Mouse (Mus musculus): ENCODE data around the gene Gm45713. TPM values are rescaled to one million over a fixed set of nuclear protein-coding genes. Genes with fewer than 3 reads are reported as not detected.

The Gm45713 gene
- 0.72 and 0.81 TPM in 2 replicates for polyA plus RNA-seq (2014; fragmentation: Nextera tagmentation; extraction: Ambion mirVana)

- H3K27ac ChIP-seq (ENCODE audit: low read depth) = no peak within 1 kb of the TSS
Observed at GRCm38 (mm10) chr7:45135993-45136567, at the start of gene Gm45713, which contains the start of gene Flt3l. Gene Gm45713 (minus strand): TSS chr7:45136231. Gene Flt3l (minus strand): TSS chr7:45136432.

GRCm38 (mm10) chr7:45183672-45184071 is 47.6 kb upstream of the Gm45713 start:
- 64% methylated on average over 7 of the region's 7 CpGs for WGBS
- H3K4me3 ChIP-seq (ENCODE audit: low read depth, low read length) = no peak overlapping the region
- DNase-seq (ENCODE audit: low spot score) (no peak), ATAC-seq (replicated peaks; ENCODE audit: low FRiP score, low TSS enrichment, low read depth) (no peak)
- H3K4me1 ChIP-seq (replicated peaks; ENCODE audit: control insufficient read depth, insufficient read depth, low read length) = peaks cover 4% of the 10 kb centered on the region; the same call in 1 of the 2 replicates
- no peak overlapping the region for H3K9ac ChIP-seq (ENCODE audit: low read length)
- H3K27ac ChIP-seq (ENCODE audit: low read depth) = no peak overlapping the region
- H3K27me3 ChIP-seq (replicated peaks; ENCODE audit: control insufficient read depth, insufficient read depth, low read length) = peaks cover 94% of the 10 kb centered on the region
- H3K4me2 ChIP-seq (ENCODE audit: low read length) = no peak overlapping the region
- no peaks in the 10 kb centered on the region for H3K36me3 ChIP-seq (ENCODE audit: control insufficient read depth, insufficient read depth, low read length)
- H3K9me3 ChIP-seq (ENCODE audit: control insufficient read depth, low read length) = no peaks in the 10 kb centered on the region

More at GRCm38 (mm10) chr7:45135993-45136567, at the start of gene Gm45713, which contains the start of gene Flt3l:
- Histone ChIP-seq H3K36me3 (ENCODE audit: control insufficient read depth, insufficient read depth, low read length) (no peaks in the 10 kb centered on the region; the same call in 1 of the 2 replicates), H3K27me3 (replicated peaks; ENCODE audit: control insufficient read depth, insufficient read depth, low read length) (no peaks in the 10 kb centered on the region), H3K9me3 (ENCODE audit: control insufficient read depth, low read length) (no peaks in the 10 kb centered on the region), H3K4me1 (replicated peaks; ENCODE audit: control insufficient read depth, insufficient read depth, low read length) (no peaks in the 10 kb centered on the region), H3K4me2 (ENCODE audit: low read length) (peak within 1 kb of the TSS; percentile 68), H3K9ac (ENCODE audit: low read length) (peak within 1 kb of the TSS; percentile 52), H3K4me3 (ENCODE audit: low read depth, low read length) (peak within 1 kb of the TSS; percentile 57)
- WGBS = 3% methylated on average over 29 of the region's 29 CpGs
- ATAC-seq (replicated peaks; ENCODE audit: low FRiP score, low TSS enrichment, low read depth) (peak; percentile 84), DNase-seq (ENCODE audit: low spot score) (peak; percentile 95)

GRCm38 (mm10) chr7:45182606-45183005 is 46.6 kb upstream of the Gm45713 start:
- H3K9me3 ChIP-seq (ENCODE audit: control insufficient read depth, low read length) = no peaks in the 10 kb centered on the region
- peak overlapping the region; percentile 56 for H3K4me2 ChIP-seq (ENCODE audit: low read length)
- DNase-seq (ENCODE audit: low spot score) (no peak), ATAC-seq (replicated peaks; ENCODE audit: low FRiP score, low TSS enrichment, low read depth) (peak; percentile 17; the same call in 1 of the 2 replicates)
- H3K27ac ChIP-seq (ENCODE audit: low read depth) = no peak overlapping the region
- H3K36me3 ChIP-seq (ENCODE audit: control insufficient read depth, insufficient read depth, low read length) = no peaks in the 10 kb centered on the region
- peaks cover 4% of the 10 kb centered on the region; the same call in 1 of the 2 replicates for H3K4me1 ChIP-seq (replicated peaks; ENCODE audit: control insufficient read depth, insufficient read depth, low read length)
- 0 out of 2 replicates have a peak overlapping the region, but pooled peaks have one; percentile 21 for H3K9ac ChIP-seq (ENCODE audit: low read length)
- 17% methylated on average over 11 of the region's 11 CpGs for WGBS
- peaks cover 97% of the 10 kb centered on the region for H3K27me3 ChIP-seq (replicated peaks; ENCODE audit: control insufficient read depth, insufficient read depth, low read length)
- peak overlapping the region; percentile 28 for H3K4me3 ChIP-seq (ENCODE audit: low read depth, low read length)

DNA sequence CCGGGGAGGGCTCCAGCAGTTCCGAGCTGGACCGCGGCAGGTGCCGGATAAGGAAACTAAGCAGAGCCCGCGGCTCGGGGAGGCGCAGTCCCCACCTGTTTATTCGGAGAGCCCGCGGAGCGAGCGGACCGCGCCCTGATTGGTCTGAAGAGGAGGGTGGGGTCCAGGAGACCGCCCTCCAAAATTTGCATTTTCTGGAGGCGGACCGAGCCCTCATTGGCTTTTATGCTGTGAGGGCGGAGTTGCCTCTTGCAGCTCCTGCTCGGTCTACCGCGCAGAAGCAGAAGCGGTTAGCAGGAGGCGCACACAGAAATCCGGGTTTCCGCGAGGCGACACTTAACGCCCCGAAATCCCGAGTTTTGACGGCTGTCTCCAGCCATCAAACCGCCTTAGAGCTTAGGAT is 46.2 kb upstream of the Gm45713 start:
- no peak overlapping the region for H3K27ac ChIP-seq (ENCODE audit: low read depth)
- peak; percentile 85 for ATAC-seq (replicated peaks; ENCODE audit: low FRiP score, low TSS enrichment, low read depth)
- 0 out of 2 replicates have a peak overlapping the region, but pooled peaks have one; percentile 21 for H3K9ac ChIP-seq (ENCODE audit: low read length)
- peaks cover 4% of the 10 kb centered on the region; the same call in 1 of the 2 replicates for H3K4me1 ChIP-seq (replicated peaks; ENCODE audit: control insufficient read depth, insufficient read depth, low read length)
- peak overlapping the region; percentile 56 for H3K4me2 ChIP-seq (ENCODE audit: low read length)
- peak overlapping the region; percentile 28 for H3K4me3 ChIP-seq (ENCODE audit: low read depth, low read length)
- no peaks in the 10 kb centered on the region for H3K36me3 ChIP-seq (ENCODE audit: control insufficient read depth, insufficient read depth, low read length)
- H3K9me3 ChIP-seq (ENCODE audit: control insufficient read depth, low read length) = no peaks in the 10 kb centered on the region
- peak; percentile 90 for DNase-seq (ENCODE audit: low spot score)
- WGBS = under 1% methylated on average over 34 of the region's 34 CpGs
- peaks cover 100% of the 10 kb centered on the region for H3K27me3 ChIP-seq (replicated peaks; ENCODE audit: control insufficient read depth, insufficient read depth, low read length)

- Histone ChIP-seq H3K36me3 (ENCODE audit: control insufficient read depth, insufficient read depth, low read length) (no peaks in the 10 kb centered on the region), H3K9me3 (ENCODE audit: control insufficient read depth, low read length) (no peaks in the 10 kb centered on the region), H3K27ac (ENCODE audit: low read depth) (no peak overlapping the region), H3K4me2 (ENCODE audit: low read length) (no peak overlapping the region), H3K4me3 (ENCODE audit: low read depth, low read length) (no peak overlapping the region), H3K9ac (ENCODE audit: low read length) (no peak overlapping the region), H3K27me3 (replicated peaks; ENCODE audit: control insufficient read depth, insufficient read depth, low read length) (peaks cover 100% of the 10 kb centered on the region), H3K4me1 (replicated peaks; ENCODE audit: control insufficient read depth, insufficient read depth, low read length) (peaks cover 4% of the 10 kb centered on the region; the same call in 1 of the 2 replicates)
- ATAC-seq (replicated peaks; ENCODE audit: low FRiP score, low TSS enrichment, low read depth) = no peak
- DNase-seq (ENCODE audit: low spot score) = no peak
- WGBS = 7% methylated on average over 35 of the region's 35 CpGs
Observed at GRCm38 (mm10) chr7:45181540-45181939, 45.5 kb upstream of the Gm45713 start.

DNA sequence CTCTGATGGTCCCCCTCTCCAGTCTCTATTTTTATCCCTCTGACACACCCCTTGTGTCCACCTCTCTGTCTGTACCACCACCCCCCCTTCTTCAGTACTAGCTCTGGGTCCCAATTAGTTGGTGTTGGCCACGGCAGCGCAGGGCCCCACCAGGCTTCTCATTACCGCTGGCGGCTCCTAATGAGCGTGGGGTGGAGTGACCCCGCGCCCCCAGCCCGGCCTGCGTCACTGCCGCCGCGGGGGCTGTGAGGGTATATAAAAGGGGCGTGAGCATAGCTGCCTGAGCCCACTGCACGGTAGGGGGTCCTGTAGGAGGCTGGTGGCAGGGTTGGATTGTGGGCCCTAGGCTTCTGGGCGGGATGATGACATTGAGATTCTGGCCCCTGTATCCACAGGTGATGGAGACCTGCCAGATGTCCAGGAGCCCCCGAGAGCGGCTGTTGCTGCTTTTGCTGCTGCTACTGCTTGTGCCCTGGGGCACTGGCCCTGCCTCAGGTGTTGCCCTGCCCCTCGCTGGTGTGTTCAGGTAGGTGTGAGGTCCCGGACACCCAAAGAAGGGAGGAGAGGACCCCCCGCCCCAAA is 45.0 kb upstream of the Gm45713 start, which contains the start of gene Pth2:
Gene Pth2, plus strand, starts transcription at position 100 of the 582 bp plus-strand sequence.
- Histone ChIP-seq H3K4me3 (ENCODE audit: low read depth, low read length) (no peak within 1 kb of the TSS), H3K27me3 (replicated peaks; ENCODE audit: control insufficient read depth, insufficient read depth, low read length) (peaks cover 100% of the 10 kb centered on the region), H3K27ac (ENCODE audit: low read depth) (no peak within 1 kb of the TSS), H3K4me1 (replicated peaks; ENCODE audit: control insufficient read depth, insufficient read depth, low read length) (peaks cover 9% of the 10 kb centered on the region), H3K4me2 (ENCODE audit: low read length) (peak within 1 kb of the TSS; percentile 56; the same call in 1 of the 2 replicates), H3K9me3 (ENCODE audit: control insufficient read depth, low read length) (no peaks in the 10 kb centered on the region), H3K36me3 (ENCODE audit: control insufficient read depth, insufficient read depth, low read length) (no peaks in the 10 kb centered on the region), H3K9ac (ENCODE audit: low read length) (no peak within 1 kb of the TSS)
- no peak for ATAC-seq (replicated peaks; ENCODE audit: low FRiP score, low TSS enrichment, low read depth)
- DNase-seq (ENCODE audit: low spot score) = no peak
- WGBS = 26% methylated on average over 20 of the region's 20 CpGs

DNA sequence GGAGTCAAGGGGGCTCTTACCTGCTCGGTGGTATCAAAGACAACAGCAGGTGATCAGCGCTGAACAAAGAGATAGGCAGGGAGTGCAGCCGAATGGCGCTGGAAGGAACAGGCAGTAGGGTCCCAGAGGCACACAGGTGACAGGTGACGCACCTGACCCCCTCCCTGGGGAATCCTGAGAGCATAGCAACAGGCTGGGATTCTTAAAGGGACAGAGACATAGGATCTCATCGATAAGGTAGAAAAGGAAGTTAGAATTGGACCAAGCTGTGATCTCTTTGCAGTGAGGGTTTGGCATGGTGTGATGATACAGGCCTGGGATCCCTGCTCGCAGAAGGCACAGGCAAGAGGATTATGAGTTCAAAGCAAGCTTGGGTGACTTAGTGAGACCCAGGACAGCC is 43.4 kb upstream of the Gm45713 start, which contains the start of gene Gfy:
Gene Gfy, minus strand, starts transcription at position 101 of the 400 bp plus-strand sequence.
- ATAC-seq (replicated peaks; ENCODE audit: low FRiP score, low TSS enrichment, low read depth) (no peak), DNase-seq (ENCODE audit: low spot score) (no peak)
- H3K27ac ChIP-seq (ENCODE audit: low read depth) = no peak within 1 kb of the TSS
- H3K27me3 ChIP-seq (replicated peaks; ENCODE audit: control insufficient read depth, insufficient read depth, low read length) = peaks cover 100% of the 10 kb centered on the region
- H3K4me2 ChIP-seq (ENCODE audit: low read length) = no peak within 1 kb of the TSS
- H3K9me3 ChIP-seq (ENCODE audit: control insufficient read depth, low read length) = no peaks in the 10 kb centered on the region
- no peaks in the 10 kb centered on the region for H3K36me3 ChIP-seq (ENCODE audit: control insufficient read depth, insufficient read depth, low read length)
- peaks cover 9% of the 10 kb centered on the region for H3K4me1 ChIP-seq (replicated peaks; ENCODE audit: control insufficient read depth, insufficient read depth, low read length)
- no peak within 1 kb of the TSS for H3K4me3 ChIP-seq (ENCODE audit: low read depth, low read length)
- WGBS = 25% methylated on average over 7 of the region's 7 CpGs
- no peak within 1 kb of the TSS for H3K9ac ChIP-seq (ENCODE audit: low read length)

DNA sequence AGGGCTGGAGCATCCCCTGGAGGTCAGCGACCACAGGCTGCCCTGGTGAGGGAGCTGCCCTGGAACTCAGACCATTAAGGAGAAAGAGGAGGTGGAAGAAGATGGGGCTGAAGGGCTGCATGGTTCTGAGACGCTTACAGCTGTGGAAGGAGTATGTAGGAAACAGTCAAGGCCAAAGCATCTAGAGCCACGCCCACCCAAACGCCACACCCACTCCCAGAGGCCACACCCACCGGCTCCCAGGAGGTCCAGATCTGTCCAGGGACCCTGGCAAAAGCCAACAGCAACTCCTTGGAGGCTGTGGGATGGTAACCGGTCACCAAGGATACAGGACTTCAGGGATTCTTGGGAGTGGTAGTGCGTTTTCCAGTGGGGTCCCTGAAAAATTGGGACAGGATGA is 42.5 kb upstream of the Gm45713 start:
- Histone ChIP-seq H3K27ac (ENCODE audit: low read depth) (no peak overlapping the region), H3K9ac (ENCODE audit: low read length) (no peak overlapping the region), H3K9me3 (ENCODE audit: control insufficient read depth, low read length) (no peaks in the 10 kb centered on the region), H3K4me3 (ENCODE audit: low read depth, low read length) (no peak overlapping the region), H3K27me3 (replicated peaks; ENCODE audit: control insufficient read depth, insufficient read depth, low read length) (peaks cover 98% of the 10 kb centered on the region), H3K36me3 (ENCODE audit: control insufficient read depth, insufficient read depth, low read length) (no peaks in the 10 kb centered on the region), H3K4me2 (ENCODE audit: low read length) (no peak overlapping the region), H3K4me1 (replicated peaks; ENCODE audit: control insufficient read depth, insufficient read depth, low read length) (peaks cover 9% of the 10 kb centered on the region)
- no peak for DNase-seq (ENCODE audit: low spot score)
- WGBS = 24% methylated on average over 7 of the region's 7 CpGs
- no peak for ATAC-seq (replicated peaks; ENCODE audit: low FRiP score, low TSS enrichment, low read depth)

All from intestine, embryonic 14.5 days (tissue).